Mouse (Mus musculus) embryonic fibroblast, embryonic 13.5 days (primary cell): ENCODE data around the gene Lrrc73. TPM values are rescaled to one million over a fixed set of nuclear protein-coding genes. Genes with fewer than 3 reads are reported as not detected.

ENCODE experiments used
- H3K27ac ChIP-seq: 2 replicates; pipeline ENCODE4 v1.5.1; 2012; ENCODE audit warnings: low read length, control low read depth, inconsistent platforms; ENCODE audit not compliant: insufficient read depth
- H3K4me1 ChIP-seq: 2 replicates; pipeline ENCODE4 v1.6.1; 2011; ENCODE audit warnings: low read length; ENCODE audit not compliant: control insufficient read depth, insufficient read depth
- H3K4me3 ChIP-seq: 2 replicates; pipeline ENCODE4 v1.5.1; 2011; ENCODE audit warnings: mild to moderate bottlenecking, control low read depth, low read length; ENCODE audit not compliant: insufficient read depth
- CTCF ChIP-seq: IDR thresholded peaks from 2 replicates; pipeline ENCODE4 v1.5.1; 2011; ENCODE audit warnings: mild to moderate bottlenecking, control low read depth, low read length, moderate library complexity, borderline replicate concordance; ENCODE audit not compliant: insufficient read depth
- POLR2A ChIP-seq: IDR thresholded peaks from 2 replicates; pipeline ENCODE4 v1.6.1; 2011; ENCODE audit warnings: low read depth, mild to moderate bottlenecking, control low read depth, low read length, moderate library complexity
- polyA plus RNA-seq: library from polyadenylated mRNA; stranded (reverse); fragments of >200 nt; gene quantifications from 2 replicates; pipeline ENCODE4 v1.2.4, GENCODE M21; 2011; ENCODE audit warnings: low read depth; ENCODE audit not compliant: missing spikeins, insufficient read length

Lrrc73 gene
- polyA plus RNA-seq, 1 experiment, result 1.6 TPM

DNA sequence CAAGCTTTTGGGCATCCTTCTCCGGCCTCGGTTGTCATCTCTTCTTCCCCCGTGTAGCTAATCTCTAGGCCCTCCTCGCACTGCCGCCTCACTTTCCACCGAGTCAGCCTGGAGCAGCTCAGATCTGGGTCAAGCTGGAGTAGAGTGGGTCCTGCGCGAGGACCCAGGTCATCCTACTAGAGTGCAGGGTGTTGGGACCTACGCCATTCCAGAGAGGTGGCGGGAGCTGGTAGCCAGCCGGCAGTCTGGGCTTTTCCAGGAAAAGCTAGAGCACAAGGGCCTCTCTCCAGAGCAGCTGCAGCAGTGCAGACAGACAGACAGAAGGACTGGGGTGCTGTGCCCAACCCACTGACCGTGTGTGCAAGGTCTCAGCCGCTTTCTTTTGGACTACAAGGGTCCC is 11.1 kb upstream of the Lrrc73 start:
- H3K27ac ChIP-seq, result no peak overlapping the region
- TF ChIP-seq POLR2A (no peak), CTCF (no peak)
- H3K4me3 ChIP-seq, result no peak overlapping the region
- H3K4me1 ChIP-seq, result no peaks in the 10 kb centered on the region

DNA sequence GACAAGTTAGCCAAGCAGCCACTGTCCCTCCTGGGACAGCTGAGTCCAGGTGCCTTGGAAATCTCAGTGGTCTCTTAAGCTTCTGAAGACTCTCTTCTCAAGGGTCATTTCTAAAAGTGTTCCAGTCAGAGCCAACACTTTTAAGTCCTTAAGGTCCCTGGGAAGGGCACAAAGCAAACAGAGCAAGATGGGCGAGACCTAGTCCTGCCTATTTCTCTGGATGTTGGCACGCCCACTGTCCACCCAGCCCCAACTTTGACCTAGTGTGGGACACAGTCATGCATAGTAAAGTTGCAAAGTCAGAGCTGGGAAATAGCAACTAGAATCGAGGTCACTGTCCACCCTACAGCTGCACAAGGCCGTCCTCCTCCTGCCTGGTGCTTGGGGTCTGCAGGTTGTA is 10.3 kb upstream of the Lrrc73 start:
- TF ChIP-seq POLR2A (no peak), CTCF (no peak)
- Histone ChIP-seq H3K4me1 (no peaks in the 10 kb centered on the region), H3K27ac (no peak overlapping the region), H3K4me3 (no peak overlapping the region)

GRCm38 (mm10) chr17:46243624-46244023 is 9.7 kb upstream of the Lrrc73 start:
- no peak for TF ChIP-seq CTCF
- no peak for TF ChIP-seq POLR2A
- Histone ChIP-seq H3K4me1 (no peaks in the 10 kb centered on the region), H3K4me3 (no peak overlapping the region), H3K27ac (no peak overlapping the region)

DNA sequence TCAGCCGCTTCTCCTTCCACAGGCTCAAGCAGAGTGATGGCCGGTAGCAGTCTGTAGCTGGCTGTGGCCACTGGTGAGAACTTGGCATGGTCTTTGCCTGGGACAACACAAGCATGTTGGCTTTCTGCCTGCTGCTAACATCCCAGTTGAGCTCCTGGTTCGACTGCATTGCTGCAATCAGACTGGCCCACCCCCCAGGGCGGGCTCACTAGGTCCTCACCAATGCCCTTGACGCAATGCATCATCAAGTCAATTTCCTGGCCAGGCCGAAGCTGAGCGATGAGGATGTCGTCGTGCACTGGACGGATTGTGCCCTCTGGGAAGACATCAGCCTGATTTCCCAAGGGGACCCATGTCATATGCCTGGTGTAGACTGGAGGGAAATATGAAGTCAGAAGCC is 8.8 kb upstream of the Lrrc73 start:
- Histone ChIP-seq H3K4me1 (0 out of 2 replicates have a peak, but pooled peaks cover 2% of the 10 kb centered on the region), H3K4me3 (no peak overlapping the region), H3K27ac (no peak overlapping the region)
- TF ChIP-seq POLR2A (no peak), CTCF (no peak)

- Histone ChIP-seq H3K27ac (0 out of 2 replicates have a peak within 1 kb of the TSS, but pooled peaks have one; percentile 35), H3K4me1 (0 out of 2 replicates have a peak, but pooled peaks cover 2% of the 10 kb centered on the region), H3K4me3 (peak within 1 kb of the TSS; percentile 98)
- TF ChIP-seq CTCF, result no peak
- peak; percentile 94 for TF ChIP-seq POLR2A
Measured at GRCm38 (mm10) chr17:46247512-46248188, 5.7 kb upstream of the Lrrc73 start, which contains the start of the genes Polr1c and Yipf3. TSS of gene Polr1c (minus strand) at chr17:46248054. TSS of gene Yipf3 (plus strand) at chr17:46248080.

DNA sequence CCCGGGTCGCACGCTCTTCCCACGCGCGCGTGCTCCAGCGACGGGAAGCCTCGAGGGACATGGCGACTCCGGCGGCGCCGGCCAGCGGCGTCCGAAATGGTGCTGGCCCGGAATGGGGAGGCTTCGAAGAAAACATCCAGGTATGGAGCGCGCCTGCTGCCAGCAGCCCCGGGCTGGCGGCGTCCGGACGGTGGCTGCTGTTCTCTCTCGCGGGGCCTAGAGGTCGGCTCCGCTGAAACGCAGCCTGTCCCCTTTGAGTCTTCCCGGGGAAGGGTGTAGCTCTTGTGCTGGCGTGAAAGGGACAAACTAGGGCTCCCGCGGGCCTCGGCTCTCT is 5.2 kb upstream of the Lrrc73 start:
- TF ChIP-seq CTCF (no peak), POLR2A (no peak)

GRCm38 (mm10) chr17:46251174-46251573 is 2.2 kb upstream of the Lrrc73 start:
- TF ChIP-seq POLR2A (no peak), CTCF (no peak; the same call in 1 of the 2 replicates)
- H3K4me3 ChIP-seq, result no peak overlapping the region
- peaks cover 2% of the 10 kb centered on the region; the same call in 1 of the 2 replicates for H3K4me1 ChIP-seq
- H3K27ac ChIP-seq, result no peak overlapping the region

More for the DNA sequence above, 5.2 kb upstream of the Lrrc73 start:
- peak overlapping the region; percentile 98 for H3K4me3 ChIP-seq
- no peak overlapping the region for H3K27ac ChIP-seq
- H3K4me1 ChIP-seq, result 0 out of 2 replicates have a peak, but pooled peaks cover 2% of the 10 kb centered on the region

- TF ChIP-seq POLR2A, result peak; percentile 3; the same call in 1 of the 2 replicates
- TF ChIP-seq CTCF, result no peak
- Histone ChIP-seq H3K4me1 (peaks cover 2% of the 10 kb centered on the region; the same call in 1 of the 2 replicates), H3K27ac (no peak overlapping the region), H3K4me3 (no peak overlapping the region)
Measured at GRCm38 (mm10) chr17:46252571-46253451, 520 bp upstream of the Lrrc73 start.

GRCm38 (mm10) chr17:46254106-46254505 is 775 bp downstream of the Lrrc73 start:
- H3K27ac ChIP-seq, result no peak overlapping the region
- H3K4me1 ChIP-seq, result peaks cover 2% of the 10 kb centered on the region; the same call in 1 of the 2 replicates
- H3K4me3 ChIP-seq, result peak overlapping the region; percentile 36
- TF ChIP-seq POLR2A (no peak), CTCF (no peak)
